Mouse (Mus musculus) R1 (cell line): ENCODE data around the gene Cox5b.
A peak's percentile ranks its signal among the peaks of the same experiment; 100 is the strongest.
"Not testable (repeated sequence)": the region's sequence is repeated elsewhere in the genome, so short reads cannot be mapped to it uniquely, and the experiment has no call there.

Experiments used
- DNase-seq: peaks from one replicate; pipeline ENCODE4 v3.0.0-alpha.2; 2018; ENCODE audit warnings: low read depth, low spot score

The Cox5b gene

DNA sequence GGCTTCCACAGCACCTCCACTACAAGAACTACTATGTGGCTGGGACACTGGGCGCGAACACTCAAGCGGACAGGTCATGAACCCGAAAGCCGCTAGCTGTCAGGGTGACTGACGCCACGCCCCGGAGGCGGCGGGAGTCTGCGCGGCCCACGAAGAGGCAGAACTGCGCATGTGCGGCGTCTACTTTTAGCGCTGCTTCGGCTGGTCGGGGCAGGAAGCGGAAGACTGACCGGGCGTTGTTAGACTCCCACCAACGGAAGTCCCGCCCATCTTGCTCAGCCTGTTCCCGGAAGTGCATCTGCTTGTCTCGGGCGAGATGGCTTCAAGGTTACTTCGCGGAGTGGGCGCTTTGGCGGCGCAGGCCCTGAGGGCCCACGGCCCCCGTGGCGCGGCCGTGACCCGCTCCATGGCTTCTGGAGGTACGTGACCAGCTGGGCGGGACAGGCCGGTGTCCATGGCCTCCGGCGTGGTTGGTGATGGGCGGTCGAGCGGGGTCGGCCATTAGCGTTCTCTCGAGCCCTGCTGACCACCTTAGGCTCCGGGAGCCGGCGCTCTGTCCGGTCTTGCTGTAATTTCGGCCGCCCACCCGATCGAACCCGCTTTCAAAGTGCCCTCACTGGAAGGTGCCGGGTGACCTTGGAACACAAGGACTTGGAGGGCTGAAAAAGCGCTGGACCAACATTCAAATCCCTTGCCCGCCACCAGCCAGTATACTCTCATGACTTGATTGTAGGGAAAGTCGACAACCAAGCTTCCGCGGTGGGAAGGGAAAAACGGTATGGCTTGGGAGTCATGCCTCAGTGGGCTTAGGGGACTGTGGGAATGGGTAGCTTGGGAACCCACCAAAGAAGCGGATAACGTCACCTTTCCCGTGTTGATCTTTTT lies at the start of gene Cox5b:
Cox5b (plus strand) TSS at position 179 of the 885 bp plus-strand sequence.
- peak; percentile 98 for DNase-seq

DNA sequence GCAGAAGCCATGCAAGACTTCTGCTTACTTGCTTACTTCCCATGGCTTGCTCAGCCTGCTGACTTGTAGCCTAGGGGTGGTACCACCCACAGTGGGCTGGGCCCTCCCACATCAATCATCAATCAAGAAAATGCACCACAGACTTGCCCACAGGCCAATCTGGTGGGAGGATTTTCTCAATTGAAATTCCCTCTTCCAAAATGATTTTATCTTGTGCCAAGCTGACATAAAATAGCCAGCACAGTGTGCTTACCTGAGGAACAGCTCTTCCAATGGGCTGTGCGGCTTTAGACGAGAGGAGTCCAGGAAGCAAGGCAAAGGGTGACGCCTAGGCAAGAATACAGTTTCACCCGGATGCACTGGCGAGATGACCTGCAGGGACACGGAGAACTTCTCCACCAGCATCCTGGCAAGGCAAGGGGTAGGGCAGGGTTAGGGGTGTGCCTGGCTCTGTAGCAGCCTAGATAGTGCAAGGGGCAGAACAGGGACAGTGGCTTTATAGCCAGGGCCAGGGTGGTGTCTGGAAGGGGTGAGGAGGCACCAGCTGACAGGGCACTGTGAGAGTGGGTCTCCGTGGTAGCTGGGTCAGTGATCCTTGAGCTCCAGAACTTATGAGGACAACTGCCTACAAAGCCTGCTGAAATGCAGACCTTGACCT lies 47.2 kb upstream of the Cox5b start:
- DNase-seq, result no peak

DNA sequence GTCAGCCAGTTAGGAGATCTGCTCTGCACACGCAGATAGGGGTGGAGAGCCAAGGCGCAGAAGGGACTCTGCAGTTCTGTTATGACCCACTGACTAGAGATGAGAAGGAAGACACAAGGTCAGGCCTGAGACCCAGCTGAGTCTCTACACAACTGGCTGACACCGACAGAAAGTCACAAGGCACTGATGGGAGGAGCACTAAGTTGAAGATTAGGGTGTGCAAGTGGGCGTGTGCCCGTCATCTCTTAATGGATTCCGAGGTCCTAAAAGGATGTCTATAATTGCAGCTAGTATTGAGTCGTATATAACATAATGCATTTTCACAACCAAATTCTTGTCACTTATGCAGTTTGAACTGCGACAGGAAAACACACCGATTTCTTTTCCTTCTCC lies 46.6 kb upstream of the Cox5b start:
- no peak for DNase-seq

DNA sequence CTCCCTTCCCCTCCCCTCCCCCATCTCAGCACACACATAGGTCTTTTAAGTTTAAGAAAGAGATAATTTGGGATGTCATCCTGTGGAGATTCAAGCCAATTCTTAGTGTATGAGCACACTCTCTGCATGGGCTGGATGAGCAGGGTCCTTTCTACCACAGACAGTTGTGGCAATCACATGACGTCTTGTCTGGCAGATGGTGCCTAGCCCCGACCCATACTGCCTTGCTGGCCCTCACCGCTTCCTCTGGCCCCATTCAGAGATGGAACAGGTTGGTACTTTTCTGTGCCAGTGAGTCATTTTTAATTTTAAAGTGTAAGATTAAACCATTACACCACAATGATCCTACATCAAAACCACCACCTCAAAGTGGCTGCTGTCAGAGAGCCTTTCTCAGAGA lies 45.0 kb upstream of the Cox5b start:
- no peak for DNase-seq

DNA sequence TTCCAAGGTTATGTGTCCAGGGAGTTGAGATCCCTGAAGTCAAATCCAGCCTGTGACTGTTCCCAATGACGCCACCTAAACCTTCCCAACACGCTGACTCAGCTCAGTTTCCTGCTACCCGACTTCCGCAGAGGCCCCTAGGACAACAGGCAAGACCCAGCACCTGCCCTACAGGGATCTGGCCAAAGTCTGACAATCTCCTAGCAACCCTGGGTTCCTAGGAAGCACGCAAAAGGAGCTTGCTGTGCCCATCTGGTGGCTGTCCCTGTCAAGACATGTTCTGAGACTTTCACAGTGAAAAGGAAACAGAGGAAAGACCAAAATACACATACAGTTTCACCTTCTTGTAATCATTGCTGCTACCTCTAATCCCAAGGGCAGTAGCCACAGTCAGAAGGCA lies 43.6 kb upstream of the Cox5b start:
- peak; percentile 25 for DNase-seq

DNA sequence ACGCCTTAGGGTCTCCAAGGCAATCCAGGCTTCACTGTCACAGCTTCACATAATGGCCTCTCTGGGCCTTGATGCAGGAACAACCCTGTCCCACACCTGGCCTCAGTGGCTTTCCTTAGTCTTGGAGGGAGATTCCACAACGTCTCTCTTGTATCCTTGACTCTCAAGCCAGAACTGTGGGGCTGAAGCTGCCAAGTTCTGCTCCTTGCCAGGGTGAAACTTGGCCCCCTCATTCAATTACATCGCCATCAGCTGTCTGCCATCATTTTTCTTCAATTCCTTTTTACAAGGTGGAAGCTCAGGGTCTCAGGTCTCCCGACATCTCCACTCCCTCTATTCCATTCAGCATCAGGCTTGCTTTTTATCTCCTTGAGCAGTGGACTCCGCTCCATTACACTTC lies 36.2 kb upstream of the Cox5b start:
- DNase-seq, result no peak

DNA sequence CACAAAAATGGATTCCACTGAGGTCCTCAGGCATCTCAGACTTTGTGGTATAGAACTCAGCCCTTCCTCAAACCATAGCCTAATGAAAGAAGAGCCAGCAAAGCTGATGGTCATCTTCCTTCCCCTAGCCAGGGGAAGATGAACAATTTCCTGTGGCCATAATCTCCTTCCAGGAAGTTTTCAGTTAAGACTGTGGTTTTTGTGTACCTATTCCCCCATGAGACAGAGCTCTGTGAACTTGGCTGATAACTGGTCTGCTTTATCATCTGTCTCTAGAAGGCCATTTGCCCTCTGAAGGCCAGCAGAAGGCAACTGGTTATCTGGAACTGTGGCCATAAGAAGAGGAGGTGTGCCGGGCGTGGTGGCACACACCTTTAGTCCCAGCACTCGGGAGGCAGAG lies 35.0 kb upstream of the Cox5b start:
- DNase-seq, result no peak

DNA sequence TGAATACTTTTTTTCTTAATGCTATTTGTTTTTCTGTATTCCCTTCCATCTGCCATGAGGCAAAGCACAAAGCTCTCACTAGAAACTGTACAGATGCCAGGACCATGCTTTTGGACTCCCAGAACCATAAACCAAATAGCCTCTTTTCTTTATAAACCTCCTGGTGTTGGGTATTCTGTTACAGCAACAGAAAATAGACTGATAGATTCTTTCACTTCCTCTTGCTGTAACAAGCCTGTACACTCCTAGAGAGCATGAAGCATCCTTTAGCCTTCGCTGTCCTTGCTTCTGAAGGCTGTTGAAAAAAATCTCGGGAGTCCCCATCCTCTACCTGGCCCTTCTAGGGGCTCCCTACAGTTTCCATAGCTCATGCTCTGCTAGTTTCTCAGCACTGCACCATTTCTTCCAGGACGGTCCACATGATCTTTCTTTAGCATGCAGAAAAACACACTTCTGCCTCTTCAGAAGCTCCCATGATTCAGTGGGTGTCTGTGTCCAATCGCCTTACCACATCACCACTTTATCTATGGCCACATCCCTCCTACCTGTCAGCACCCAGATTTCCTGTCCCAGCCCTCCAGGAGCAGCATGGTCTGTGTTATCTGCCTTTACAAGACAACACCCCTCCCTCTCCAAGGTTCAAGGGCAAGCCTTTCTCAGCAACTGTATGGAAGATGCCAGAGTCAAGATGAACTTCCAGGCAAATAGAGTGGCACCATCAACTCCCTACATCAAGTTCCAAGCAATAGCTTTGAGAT lies 33.4 kb upstream of the Cox5b start:
- DNase-seq, result no peak

DNA sequence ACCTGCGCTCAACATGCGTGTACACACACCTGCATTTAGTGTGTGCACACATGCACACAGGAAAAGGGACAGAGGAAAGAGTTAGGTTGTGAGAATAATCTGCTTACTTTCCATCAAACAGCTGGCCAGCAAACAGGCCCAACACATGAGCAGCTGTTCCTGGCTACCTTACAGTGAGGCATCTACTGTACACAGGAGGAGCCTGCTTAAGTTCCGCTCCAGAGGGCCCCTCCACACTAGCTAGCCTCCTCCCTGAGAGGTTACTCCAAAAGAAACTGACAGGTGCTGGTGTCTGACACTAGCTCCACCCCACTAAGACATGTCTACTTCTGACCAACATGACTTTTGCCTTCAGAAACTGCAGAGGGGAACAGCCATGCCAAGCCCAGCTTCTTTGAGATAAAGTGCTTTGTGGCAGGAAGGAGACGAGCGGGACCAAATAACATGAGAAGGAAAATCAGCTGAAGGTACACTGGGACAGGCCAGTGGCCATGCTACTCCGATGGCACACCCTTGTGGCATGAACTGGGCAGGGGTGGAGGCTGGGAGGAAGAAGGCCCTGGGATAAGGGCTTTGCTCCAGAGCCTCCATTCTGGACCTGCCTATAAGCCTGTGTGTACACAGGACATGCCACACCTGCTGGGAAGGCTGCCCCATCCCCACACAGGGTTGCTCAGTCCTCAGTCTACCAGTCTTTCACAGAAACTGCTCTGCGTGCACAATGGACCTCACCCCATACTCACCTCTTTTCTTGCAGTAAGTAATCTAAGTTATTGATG lies 32.4 kb upstream of the Cox5b start:
- DNase-seq, result no peak

DNA sequence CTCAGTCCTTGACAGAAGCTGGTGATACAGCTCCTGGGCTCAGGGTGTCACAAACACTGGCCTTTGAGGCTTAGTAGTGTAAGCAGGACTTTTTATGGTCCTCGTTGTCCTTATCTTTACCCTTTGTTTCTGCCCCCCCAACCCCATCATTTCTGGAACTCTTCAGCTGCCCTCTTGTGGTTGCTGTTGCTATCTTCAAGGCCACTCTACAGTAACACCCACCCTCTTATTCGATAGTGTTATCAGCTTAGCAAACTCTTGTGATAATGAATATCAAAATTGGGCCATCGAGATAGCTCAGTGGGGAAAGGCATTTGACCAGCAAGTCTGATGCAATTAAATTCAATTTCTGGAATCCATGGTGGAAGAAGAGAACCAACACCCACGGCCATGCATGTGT lies 26.8 kb upstream of the Cox5b start:
- DNase-seq, result no peak

DNA sequence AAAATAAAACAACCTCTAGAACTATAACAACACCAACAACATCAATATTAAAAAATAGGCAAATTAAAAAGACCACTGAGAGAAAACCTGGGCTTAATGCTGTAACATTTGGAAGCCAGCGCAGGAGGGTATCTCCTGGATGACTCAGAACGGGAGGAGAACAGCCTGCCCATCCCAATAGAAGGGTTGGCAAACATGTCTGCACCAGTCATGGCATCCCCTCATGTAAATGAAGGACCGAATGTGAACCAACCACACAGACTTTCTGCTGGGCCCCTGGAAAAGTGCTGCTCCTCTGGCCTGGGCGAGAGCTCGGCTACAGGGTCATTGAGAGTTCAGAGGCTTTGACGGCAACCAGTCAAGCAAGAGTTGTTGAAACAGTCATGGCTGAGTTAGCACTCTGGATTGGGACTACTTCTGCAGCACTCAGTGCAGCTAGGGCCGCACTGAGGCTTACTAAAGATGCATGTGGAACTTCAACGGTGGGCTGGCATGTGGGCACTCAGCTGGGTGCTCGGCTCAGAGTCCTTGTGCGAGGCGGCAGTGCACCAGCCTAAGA lies 26.0 kb upstream of the Cox5b start:
- DNase-seq, result peak; percentile 15

DNA sequence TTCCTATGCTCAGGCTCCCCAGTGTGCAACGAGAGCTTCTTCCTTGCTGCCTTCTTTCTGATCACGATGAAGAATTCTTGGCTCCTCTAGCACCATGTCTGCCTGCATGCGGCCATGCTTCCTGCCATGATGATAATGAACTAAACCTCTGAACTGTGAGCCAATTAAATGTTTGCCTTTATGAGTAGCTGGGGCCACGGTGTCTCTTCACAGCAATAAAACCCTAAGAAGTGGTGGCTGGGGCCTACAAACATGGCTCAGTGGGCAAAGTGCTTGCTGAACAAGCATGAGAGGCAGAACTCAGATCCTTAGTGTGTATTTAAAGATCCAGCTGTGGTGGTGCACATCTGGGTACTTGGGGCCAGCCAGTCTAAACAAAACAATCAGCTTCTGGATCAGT lies 25.3 kb upstream of the Cox5b start:
- no peak for DNase-seq

DNA sequence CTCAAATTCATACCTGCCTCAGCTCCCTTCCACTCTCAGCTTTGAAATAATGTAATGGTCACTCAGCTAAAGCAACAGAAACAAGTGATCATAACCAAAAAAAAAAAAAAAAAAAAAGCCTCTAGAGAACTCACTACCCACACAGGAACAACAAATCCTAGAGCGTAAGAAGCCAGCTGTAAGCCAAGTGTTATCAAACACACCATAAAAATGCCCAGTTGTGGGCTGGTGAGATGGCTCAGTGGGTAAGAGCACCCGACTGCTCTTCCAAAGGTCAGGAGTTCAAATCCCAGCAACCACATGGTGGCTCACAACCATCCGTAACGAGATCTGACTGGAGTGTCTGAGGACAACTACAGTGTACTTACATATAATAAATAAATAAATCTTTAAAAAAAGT lies 23.2 kb upstream of the Cox5b start:
- not testable (repeated sequence) for DNase-seq

DNA sequence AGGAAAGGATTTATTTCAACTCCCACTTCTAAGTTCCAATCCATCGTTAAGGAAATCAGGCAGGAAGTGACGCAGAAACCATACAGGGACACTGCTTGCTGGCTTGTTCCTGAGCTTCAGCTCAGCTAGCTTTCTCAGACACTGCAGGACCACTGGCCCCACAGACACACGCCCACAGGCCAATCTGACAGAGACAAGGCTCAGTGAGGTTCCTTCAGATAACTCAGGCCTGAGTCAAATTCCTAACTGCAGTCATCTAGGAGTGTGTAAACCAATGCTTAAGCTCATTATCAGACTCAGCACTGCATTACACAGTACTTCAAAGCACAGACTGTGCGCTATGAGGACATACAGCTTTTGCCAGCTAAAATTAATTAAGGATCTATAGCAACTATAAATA lies 21.0 kb upstream of the Cox5b start:
- no peak for DNase-seq

DNA sequence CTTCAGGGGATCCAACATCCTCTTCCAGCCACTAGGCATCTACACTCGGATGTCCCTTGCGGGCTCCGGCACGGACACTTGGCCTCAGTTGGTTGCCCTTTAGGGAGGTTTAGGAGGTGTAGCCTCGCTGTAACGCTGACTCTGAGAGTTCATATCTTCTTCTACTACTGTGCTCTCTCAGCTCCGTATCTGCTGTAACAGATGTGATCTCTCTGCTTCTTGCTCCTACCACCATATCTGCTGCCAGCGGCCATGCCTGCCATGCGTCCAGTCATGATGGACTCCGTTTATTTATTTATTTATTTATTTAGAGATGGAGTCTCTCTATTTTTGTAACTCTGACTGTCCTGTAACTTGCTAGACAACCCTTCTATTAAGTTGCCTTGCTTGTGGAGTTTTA lies 20.0 kb upstream of the Cox5b start:
- no peak for DNase-seq

DNA sequence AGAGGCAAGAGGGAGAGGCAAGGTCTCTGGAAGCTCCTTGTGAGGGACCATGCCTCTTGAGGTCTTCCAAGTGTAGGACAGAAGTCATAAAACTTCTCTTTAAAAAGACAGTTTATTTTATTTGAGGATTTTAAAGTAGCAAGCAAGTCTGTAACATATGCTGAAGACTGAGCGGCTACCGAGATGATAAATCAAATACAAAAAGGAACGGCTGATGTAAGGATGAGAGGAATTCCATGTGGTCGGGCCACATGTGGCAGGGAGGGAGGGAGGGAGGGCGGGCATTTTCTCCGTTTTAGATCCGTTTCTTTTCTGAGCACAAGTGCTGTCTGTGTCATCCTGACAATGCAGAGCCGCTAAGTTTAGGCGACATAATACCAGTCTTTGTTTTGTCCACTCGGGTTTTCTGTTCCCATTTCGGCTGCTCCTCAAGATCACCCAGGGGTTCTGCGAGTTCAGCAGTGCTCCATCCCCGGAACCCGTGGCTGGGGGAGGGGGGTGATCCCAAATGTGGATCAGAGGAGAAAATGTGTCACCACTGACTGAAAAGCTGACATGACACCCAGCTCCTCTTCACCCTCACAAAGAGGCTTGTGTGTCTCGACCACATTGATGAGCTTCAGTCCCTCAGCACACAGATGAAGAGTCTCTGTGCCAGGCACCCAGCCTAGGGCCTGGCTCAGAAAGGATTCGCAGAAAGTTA lies 18.4 kb upstream of the Cox5b start:
- no peak for DNase-seq

DNA sequence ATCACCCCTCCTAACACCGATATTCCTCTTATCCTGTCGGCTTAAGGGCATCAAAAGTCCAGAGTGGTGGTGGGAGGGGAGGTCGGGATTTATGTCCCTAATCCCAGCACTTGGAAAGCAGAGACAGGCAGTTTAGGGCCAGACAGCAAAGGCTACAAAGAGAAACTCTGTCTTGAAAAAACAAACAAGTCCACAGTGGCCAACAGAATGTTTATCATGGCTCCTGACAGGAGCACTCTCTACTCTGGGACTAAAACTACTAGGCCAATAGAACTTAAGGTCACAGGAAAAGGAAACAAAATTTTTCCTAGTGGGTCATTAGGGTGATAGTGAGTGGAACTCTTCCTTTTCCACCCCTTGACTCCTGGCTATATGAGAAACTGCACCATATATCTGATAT lies 16.3 kb upstream of the Cox5b start:
- DNase-seq, result no peak

DNA sequence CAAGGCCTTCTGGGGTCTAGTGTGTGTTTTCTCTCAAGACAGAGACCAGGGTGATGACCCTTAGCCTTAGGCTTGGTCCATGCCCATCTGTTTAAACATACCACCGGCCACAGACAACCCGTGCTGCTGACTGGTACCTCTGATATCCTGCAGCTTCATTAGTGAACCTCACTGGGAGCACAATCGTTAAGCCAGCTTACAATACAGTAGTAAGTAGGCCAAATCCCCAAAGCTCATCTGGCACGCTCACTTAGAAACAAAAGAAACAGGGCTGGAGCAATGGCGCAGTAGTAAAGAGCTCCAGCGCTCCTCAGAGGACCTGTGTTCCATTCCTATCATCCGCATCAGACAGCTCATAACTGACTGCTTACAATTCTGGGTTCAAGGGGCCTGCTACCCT lies 10.4 kb upstream of the Cox5b start:
- no peak for DNase-seq

DNA sequence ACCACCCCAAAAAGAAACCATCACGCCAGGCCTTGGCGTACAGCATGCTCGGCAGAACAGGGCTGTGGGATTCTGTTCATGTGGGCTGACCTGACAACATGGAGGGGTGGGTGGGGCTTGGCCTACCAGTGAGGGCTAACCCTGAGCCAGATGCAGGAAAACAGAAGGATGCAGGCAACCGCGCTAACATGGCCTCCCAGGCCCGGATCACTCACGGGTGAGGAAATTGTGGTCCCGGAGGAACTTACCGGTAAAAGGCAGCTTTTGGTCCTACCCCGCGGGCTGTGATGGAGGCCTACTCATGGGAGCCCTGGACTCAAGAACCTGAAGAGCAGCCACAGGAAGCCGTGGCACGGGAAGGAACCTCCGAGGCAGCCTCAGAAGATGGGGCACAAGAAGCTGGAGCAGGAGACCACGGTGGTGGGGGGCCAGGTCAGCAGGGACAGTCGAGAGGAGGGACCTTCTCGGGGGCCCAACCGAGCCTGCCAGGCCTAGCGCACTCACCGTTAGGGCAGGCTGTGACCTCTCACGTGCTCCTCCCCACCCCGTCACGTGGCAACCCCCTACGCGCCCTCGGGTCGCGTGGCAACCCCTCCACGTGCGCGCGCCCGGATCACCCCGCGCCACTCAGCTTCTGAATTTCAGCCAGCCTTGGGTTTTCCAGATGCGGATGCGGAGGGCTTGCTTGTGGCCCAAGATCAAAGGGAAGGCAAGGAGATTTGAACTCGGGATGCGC lies 8.5 kb upstream of the Cox5b start, which contains the start of gene Fam178b:
Fam178b (minus strand) TSS at position 564 of the 736 bp plus-strand sequence.
- DNase-seq, result peak; percentile 79
